Mouse (Mus musculus): Measurements from ENCODE around the gene Map3k14. TPM values are rescaled to one million over a fixed set of nuclear protein-coding genes. Genes with fewer than 3 reads are reported as not detected.
"Not testable (repeated sequence)": the region's sequence is repeated elsewhere in the genome, so short reads cannot be mapped to it uniquely, and the experiment has no call there.

The Map3k14 gene
- total and polyA plus RNA-seq, 3 experiments, result 0.39 to 0.99 TPM; not detected in 1

- no peaks in the 10 kb centered on the region for H3K79me2 ChIP-seq (ENCODE audit: control insufficient read depth, insufficient read depth, low read length, poor library complexity)
- H3K27me3 ChIP-seq (ENCODE audit: control insufficient read depth in 1 of 2, insufficient read depth in 2 of 2, low read length in 2 of 2), result no peaks in the 10 kb centered on the region
- no peak overlapping the region for H3K4me3 ChIP-seq (ENCODE audit: control insufficient read depth in 1 of 2, insufficient read depth in 1 of 2, low read depth in 2 of 2, low read length in 2 of 2)
- no peak for DNase-seq (ENCODE audit: low read depth, low spot score)
- TF ChIP-seq MXI1 (IDR thresholded peaks at IDR 0.05; ENCODE audit: low read depth, low read length), result no peak
- TF ChIP-seq GABPA (IDR thresholded peaks at IDR 0.05; ENCODE audit: low read depth, low read length), result no peak
- TF ChIP-seq TBP (IDR thresholded peaks at IDR 0.05; ENCODE audit: low read depth, low read length), result no peak
- TF ChIP-seq MAX (IDR thresholded peaks at IDR 0.05; ENCODE audit: low read length), result no peak
- no peak for TF ChIP-seq MEF2A (IDR thresholded peaks at IDR 0.05; ENCODE audit: extremely low read depth, insufficient replicate concordance, low read depth, low read length, poor library complexity, severe bottlenecking)
- TF ChIP-seq ZNF384 (IDR thresholded peaks at IDR 0.05; ENCODE audit: low read depth, low read length), result no peak
- TF ChIP-seq ZC3H11A (IDR thresholded peaks at IDR 0.05; ENCODE audit: low read depth, low read length), result no peak
- TF ChIP-seq ETS1 (IDR thresholded peaks at IDR 0.05; ENCODE audit: low read depth, low read length), result no peak
- no peak for TF ChIP-seq CHD2 (IDR thresholded peaks at IDR 0.05; ENCODE audit: low read length)
- no peak for TF ChIP-seq TCF12 (IDR thresholded peaks at IDR 0.05; ENCODE audit: low read depth, low read length)
- TF ChIP-seq KAT2A (conservative IDR thresholded peaks at IDR 0.05; ENCODE audit: low read depth, low read length), result no peak
- TF ChIP-seq USF2 (IDR thresholded peaks at IDR 0.05; ENCODE audit: borderline replicate concordance in 1 of 2, insufficient read depth in 1 of 2, low read depth in 1 of 2, low read length in 2 of 2), result no peak
- TF ChIP-seq BHLHE40 (IDR thresholded peaks at IDR 0.05; ENCODE audit: borderline replicate concordance, low read depth, low read length), result no peak
- TF ChIP-seq RAD21 (IDR thresholded peaks at IDR 0.05; ENCODE audit: low read depth, low read length), result no peak
- H3K4me1 ChIP-seq (ENCODE audit: control insufficient read depth in 1 of 2, insufficient read depth in 2 of 2, low read length in 2 of 2), result peaks cover 0 to 9% of the 10 kb centered on the region in 2 experiments; a peak in 2 of 4 replicates
- H3K27ac ChIP-seq (ENCODE audit: control insufficient read depth, low read depth, low read length), result no peak overlapping the region
- H3K9me3 ChIP-seq (replicated peaks; ENCODE audit: insufficient read depth, low read length), result no peaks in the 10 kb centered on the region
- no peak overlapping the region for H3K9ac ChIP-seq (ENCODE audit: control insufficient read depth, low read depth, low read length, poor library complexity, severe bottlenecking)
- peaks cover 0 to 3% of the 10 kb centered on the region in 2 experiments; a peak in 2 of 4 replicates for H3K36me3 ChIP-seq (ENCODE audit: control insufficient read depth in 1 of 2, insufficient read depth in 2 of 2, low read length in 2 of 2)
Measured at GRCm38 (mm10) chr11:103223444-103223843, 43.8 kb downstream of the Map3k14 start.

DNA sequence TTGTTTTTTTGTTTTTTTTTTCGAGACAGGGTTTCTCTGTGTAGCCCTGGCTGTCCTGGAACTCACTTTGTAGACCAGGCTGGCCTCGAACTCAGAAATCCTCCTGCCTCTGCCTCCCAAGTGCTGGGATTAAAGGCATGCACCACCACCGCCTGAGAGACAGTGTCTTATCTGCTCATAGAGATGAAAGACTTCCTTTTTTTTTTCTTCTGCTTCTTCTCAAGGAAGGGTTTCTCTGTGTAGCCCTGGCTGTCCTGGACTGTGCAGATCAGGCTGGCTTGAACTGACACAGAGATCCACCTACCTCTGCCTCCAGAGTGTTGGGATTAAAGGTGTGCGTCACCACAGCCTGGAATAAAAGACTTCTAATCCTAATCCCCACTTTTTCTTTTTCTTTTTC lies 44.6 kb downstream of the Map3k14 start:
- not testable (repeated sequence) for H3K27me3 ChIP-seq (ENCODE audit: control insufficient read depth in 1 of 2, insufficient read depth in 2 of 2, low read length in 2 of 2); H3K4me1 ChIP-seq (ENCODE audit: control insufficient read depth in 1 of 2, insufficient read depth in 2 of 2, low read length in 2 of 2); H3K79me2 ChIP-seq (ENCODE audit: control insufficient read depth, insufficient read depth, low read length, poor library complexity); H3K36me3 ChIP-seq (ENCODE audit: control insufficient read depth in 1 of 2, insufficient read depth in 2 of 2, low read length in 2 of 2); H3K27ac ChIP-seq (ENCODE audit: control insufficient read depth, low read depth, low read length); H3K9ac ChIP-seq (ENCODE audit: control insufficient read depth, low read depth, low read length, poor library complexity, severe bottlenecking); H3K4me3 ChIP-seq (ENCODE audit: control insufficient read depth in 1 of 2, insufficient read depth in 1 of 2, low read depth in 2 of 2, low read length in 2 of 2); H3K9me3 ChIP-seq (replicated peaks; ENCODE audit: insufficient read depth, low read length)
- TF ChIP-seq GATA1 (IDR thresholded peaks at IDR 0.05; ENCODE audit: low read depth, low read length), result peak; percentile 62; the same call in 1 of the 2 replicates
- TF ChIP-seq TBP (IDR thresholded peaks at IDR 0.05; ENCODE audit: low read depth, low read length), result peak; percentile 40; the same call in 1 of the 2 replicates
- peak; percentile 86 for TF ChIP-seq ZNF384 (IDR thresholded peaks at IDR 0.05; ENCODE audit: low read depth, low read length)
- TF ChIP-seq EP300 (IDR thresholded peaks at IDR 0.05; ENCODE audit: low read depth in 1 of 2, low read length in 2 of 2), result peak in 1 of 2 experiments; percentile 36; a peak in 1 of 4 replicates
- peak; percentile 55 for DNase-seq (ENCODE audit: low read depth, low spot score)

Measured in MEL (cell line).